Mouse (Mus musculus) MEL (cell line): Measurements from ENCODE around the gene Cage1.

ENCODE experiments used
- CHD2 ChIP-seq: IDR thresholded peaks from 2 replicates; pipeline ENCODE4 v1.6.1; 2011; ENCODE audit warnings: low read length, improper control_type of control experiment
- CTCF ChIP-seq, 3 experiments: IDR thresholded peaks in 2 of 3; conservative IDR thresholded peaks in 1 of 3; 2 replicates each; pipeline ENCODE4 v1.5.1; 2011 to 2012; ENCODE audit warnings: low read length in 3 of 3, low read depth in 2 of 3, mild to moderate bottlenecking in 2 of 3, improper control_type of control experiment in 1 of 3, inconsistent platforms in 1 of 3, mixed read lengths in 1 of 3, moderate library complexity in 1 of 3; ENCODE audit not compliant: control insufficient read depth in 1 of 3, insufficient read depth in 1 of 3, poor library complexity in 1 of 3, severe bottlenecking in 1 of 3
- EP300 ChIP-seq, 2 experiments: IDR thresholded peaks; 2 replicates each; pipeline ENCODE4 v1.6.1; 2011; ENCODE audit warnings: improper control_type of control experiment in 2 of 2, low read length in 2 of 2, low read depth in 1 of 2, mild to moderate bottlenecking in 1 of 2
- HCFC1 ChIP-seq: IDR thresholded peaks from 2 replicates; pipeline ENCODE4 v1.6.1; 2012; ENCODE audit warnings: low read depth, mild to moderate bottlenecking, inconsistent platforms, low read length, improper control_type of control experiment, moderate library complexity
- MXI1 ChIP-seq: IDR thresholded peaks from 2 replicates; pipeline ENCODE4 v1.6.1; 2011; ENCODE audit warnings: mild to moderate bottlenecking, low read depth, low read length, improper control_type of control experiment
- POLR2A ChIP-seq, 2 experiments: IDR thresholded peaks; 2 replicates each; pipeline ENCODE4 v1.6.1; 2011 to 2012; ENCODE audit warnings: low read length in 2 of 2, mild to moderate bottlenecking in 2 of 2, control low read depth in 1 of 2, improper control_type of control experiment in 1 of 2, low read depth in 1 of 2, moderate library complexity in 1 of 2; ENCODE audit not compliant: control insufficient read depth in 1 of 2, insufficient read depth in 1 of 2, poor library complexity in 1 of 2
- TAL1 ChIP-seq: IDR thresholded peaks from 2 replicates; pipeline ENCODE4 v1.6.1; 2012; ENCODE audit warnings: mild to moderate bottlenecking, inconsistent platforms, low read length, moderate library complexity, mixed read lengths
- TCF12 ChIP-seq: IDR thresholded peaks from 2 replicates; pipeline ENCODE4 v1.6.1; 2014; ENCODE audit warnings: low read depth, mild to moderate bottlenecking, inconsistent platforms, low read length, improper control_type of control experiment, moderate library complexity
- USF2 ChIP-seq, 2 experiments: IDR thresholded peaks; 2 replicates each; pipeline ENCODE4 v1.6.1; 2011 to 2012; ENCODE audit warnings: improper control_type of control experiment in 2 of 2, low read length in 2 of 2, borderline replicate concordance in 1 of 2, inconsistent platforms in 1 of 2, low read depth in 1 of 2, mild to moderate bottlenecking in 1 of 2; ENCODE audit not compliant: insufficient read depth in 1 of 2
- ZC3H11A ChIP-seq: IDR thresholded peaks from 2 replicates; pipeline ENCODE4 v1.6.1; 2012; ENCODE audit warnings: low read depth, mild to moderate bottlenecking, inconsistent platforms, low read length, improper control_type of control experiment
- ZKSCAN1 ChIP-seq: IDR thresholded peaks from 2 replicates; pipeline ENCODE4 v1.6.1; 2012; ENCODE audit warnings: low read depth, mild to moderate bottlenecking, inconsistent platforms, low read length, improper control_type of control experiment, moderate library complexity

DNA sequence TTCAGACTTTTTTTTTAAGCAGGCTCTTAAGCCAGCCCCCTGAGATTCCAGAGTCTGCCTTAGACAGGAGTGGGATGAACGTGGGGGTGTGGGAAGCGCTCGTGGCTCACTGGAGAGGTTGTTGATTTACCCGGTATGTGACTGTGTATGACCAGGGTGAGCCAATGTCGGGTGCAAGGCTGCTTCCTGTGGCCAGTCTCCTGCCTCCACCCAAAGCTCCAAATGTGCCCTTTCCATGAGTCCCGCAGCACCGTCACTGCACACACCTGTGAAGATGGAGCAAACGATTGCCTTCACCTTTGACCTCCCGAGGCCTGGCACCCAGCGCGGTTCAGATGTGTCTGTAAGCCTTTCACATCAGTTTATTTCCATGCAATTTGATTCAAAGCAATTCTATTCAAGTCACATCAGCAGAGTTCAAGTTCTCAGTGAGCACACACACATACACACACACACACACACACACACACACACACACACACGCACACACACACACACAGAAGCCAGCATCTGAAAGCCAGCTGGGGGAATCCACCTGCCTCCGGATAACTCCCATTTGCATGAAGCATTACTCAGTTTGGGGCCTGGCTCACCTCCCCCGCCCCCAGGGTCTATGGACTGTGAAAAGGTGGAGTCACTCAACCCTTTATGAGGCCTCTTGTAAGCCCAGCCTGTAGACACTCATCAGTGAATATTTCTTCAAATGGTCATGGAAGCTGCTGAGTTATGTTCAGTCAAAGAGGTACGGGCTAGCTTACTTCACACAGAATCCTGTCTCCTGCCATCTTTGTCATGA, 70.4 kb downstream of the Cage1 start:
- TF ChIP-seq USF2 (IDR thresholded peaks at IDR 0.05; ENCODE audit: borderline replicate concordance in 1 of 2, insufficient read depth in 1 of 2, low read depth in 1 of 2, low read length in 2 of 2) = no peak
- TF ChIP-seq TAL1 = no peak
- no peak for TF ChIP-seq MXI1
- TF ChIP-seq TCF12 = no peak
- TF ChIP-seq EP300 (IDR thresholded peaks at IDR 0.05; ENCODE audit: low read depth in 1 of 2, low read length in 2 of 2) = no peak
- no peak for TF ChIP-seq CTCF (IDR thresholded peaks at IDR 0.05 in 2 of 3, conservative IDR thresholded peaks at IDR 0.05 in 1 of 3; ENCODE audit: control insufficient read depth in 1 of 3, insufficient read depth in 1 of 3, low read depth in 2 of 3, low read length in 3 of 3, poor library complexity in 1 of 3, severe bottlenecking in 1 of 3)
- TF ChIP-seq ZC3H11A = no peak
- TF ChIP-seq POLR2A (IDR thresholded peaks at IDR 0.05; ENCODE audit: control insufficient read depth in 1 of 2, insufficient read depth in 1 of 2, low read depth in 1 of 2, low read length in 2 of 2, poor library complexity in 1 of 2) = no peak
- TF ChIP-seq CHD2 = no peak
- no peak for TF ChIP-seq ZKSCAN1
- TF ChIP-seq HCFC1 = no peak
